Mouse (Mus musculus) ES-CJ7 (cell line): ENCODE data around the gene Vmn1r169.
"Not testable (repeated sequence)": the region's sequence is repeated elsewhere in the genome, so short reads cannot be mapped to it uniquely, and the experiment has no call there.

Source experiments
- DNase-seq: peaks from one replicate; pipeline ENCODE4 v3.0.0; 2011; ENCODE audit warnings: low read depth, low spot score

Vmn1r169 gene

GRCm38 (mm10) chr7:23575226-23575625 lies at the start of gene Vmn1r169:
Vmn1r169 (plus strand) TSS chr7:23575526.
- DNase-seq: not testable (repeated sequence)

DNA sequence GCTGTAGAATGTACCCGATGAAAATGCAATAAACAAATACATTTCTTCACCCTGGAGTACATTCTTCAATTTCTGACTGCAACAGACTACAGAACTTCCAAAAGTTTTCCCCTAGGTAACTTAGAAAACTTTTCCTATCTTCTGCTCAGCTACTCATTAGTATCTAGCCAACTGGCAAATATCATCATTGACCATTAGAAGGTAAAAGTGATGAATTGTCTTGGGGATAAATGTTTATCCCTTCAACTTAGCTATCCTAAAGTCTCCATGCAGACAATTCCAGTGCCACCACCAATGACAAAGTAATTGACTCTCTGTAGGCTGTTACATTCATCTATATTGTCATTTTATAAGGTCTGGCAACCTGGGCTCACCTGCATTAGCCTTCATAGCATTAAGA lies 35.9 kb upstream of the Vmn1r169 start, which contains the start of gene Vmn1r168:
Vmn1r168 (plus strand) TSS at position 301 of the 400 bp plus-strand sequence.
- not testable (repeated sequence) for DNase-seq

GRCm38 (mm10) chr7:23605875-23606274 lies 30.5 kb downstream of the Vmn1r169 start, which contains the start of gene Vmn1r170:
Vmn1r170 (plus strand) TSS chr7:23606175.
- not testable (repeated sequence) for DNase-seq
